Mouse (Mus musculus) pancreas, adult 10 weeks (tissue): Measurements from ENCODE around the gene Paxip1. TPM values are rescaled to one million over a fixed set of nuclear protein-coding genes. Genes with fewer than 3 reads are reported as not detected.

Experiments
- polyA plus RNA-seq: library from polyadenylated mRNA; stranded (reverse); fragments of 350-450 nt; fragmentation: Illumina TruSeq; extraction: RNeasy Lipid Tissue Mini Kit (QIAGEN cat#74804); gene quantifications from one replicate; pipeline ENCODE4 v1.2.3, GENCODE M21; 2015; ENCODE audit warnings: low read depth, low replicate concordance; ENCODE audit not compliant: insufficient read depth

Gene Paxip1
- 8.6 TPM for polyA plus RNA-seq

GRCm38 (mm10) chr5:27791303-27792172 lies at the start of gene Paxip1:
TSS of gene Paxip1 (minus strand) at chr5:27791691.

Other genes starting within 250 kb of the Paxip1 start
- gene Htr5a, start 50.5 kb upstream of the Paxip1 start, polyA plus RNA-seq: not detected